Mouse (Mus musculus) cortical plate, adult 2 months (tissue): ENCODE results near the gene Stam2.

Source experiments
- CTCF ChIP-seq: fragments of 200-500 bp; IDR thresholded peaks from 2 replicates; pipeline ENCODE4 v1.5.1; 2011; ENCODE audit warnings: mild to moderate bottlenecking, control low read depth, low read length; ENCODE audit not compliant: insufficient read depth; ENCODE audit errors: extremely low read depth
- POLR2A ChIP-seq: fragments of 200-500 bp; IDR thresholded peaks from 2 replicates; pipeline ENCODE4 v1.6.1; 2011; ENCODE audit warnings: mild to moderate bottlenecking, low read length, control low read depth; ENCODE audit not compliant: insufficient read depth; ENCODE audit errors: extremely low read depth

- TF ChIP-seq CTCF (no peak), POLR2A (no peak)
These were observed 25.0 kb downstream of the Stam2 start for GRCm38 (mm10) chr2:52717076-52717475.
